Mouse (Mus musculus): ENCODE results near the gene Arhgef40.

- TF ChIP-seq CTCF (conservative IDR thresholded peaks at IDR 0.05; ENCODE audit: insufficient read depth, insufficient read length, low read depth, low read length), result no peak
- TF ChIP-seq POLR2A (IDR thresholded peaks at IDR 0.05; ENCODE audit: low read depth, low read length), result no peak
Observed at GRCm38 (mm10) chr14:51943336-51943735, 41.2 kb upstream of the Arhgef40 start.

Measured in kidney, adult 2 months (tissue).